Mouse (Mus musculus): Measurements from ENCODE around the gene Tbkbp1. TPM values are rescaled to one million over a fixed set of nuclear protein-coding genes. Genes with fewer than 3 reads are reported as not detected.

Tbkbp1 gene
- polyA plus RNA-seq, 2 experiments = 0.90 to 2.4 TPM

DNA sequence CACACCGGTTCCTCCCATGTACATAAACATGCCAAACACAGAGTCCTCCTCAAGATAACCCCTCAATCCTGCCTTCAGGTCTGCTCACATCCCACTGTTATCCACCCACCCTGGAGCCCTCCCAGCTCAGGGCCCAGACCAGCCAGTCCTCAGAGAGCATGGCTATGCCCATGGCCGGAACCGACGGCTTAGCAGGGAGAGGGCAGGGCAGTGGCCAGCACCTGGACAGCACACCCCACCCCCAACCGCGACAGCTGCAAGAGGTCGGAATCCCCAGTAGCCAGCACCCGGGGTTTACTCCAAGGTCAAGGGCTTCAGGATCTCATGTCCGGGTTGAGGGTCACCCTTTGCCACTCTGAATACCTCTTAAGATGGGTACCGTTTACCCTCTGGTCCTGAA is 31.1 kb downstream of the Tbkbp1 start:
- no peak for ATAC-seq (ENCODE audit: insufficient read depth)
- Histone ChIP-seq H3K27me3 (ENCODE audit: control insufficient read depth, insufficient read depth, low read length) (peaks cover 23% of the 10 kb centered on the region), H3K4me3 (ENCODE audit: insufficient read depth in 1 of 2, low read depth in 2 of 2, low read length in 2 of 2) (no peak overlapping the region)

DNA sequence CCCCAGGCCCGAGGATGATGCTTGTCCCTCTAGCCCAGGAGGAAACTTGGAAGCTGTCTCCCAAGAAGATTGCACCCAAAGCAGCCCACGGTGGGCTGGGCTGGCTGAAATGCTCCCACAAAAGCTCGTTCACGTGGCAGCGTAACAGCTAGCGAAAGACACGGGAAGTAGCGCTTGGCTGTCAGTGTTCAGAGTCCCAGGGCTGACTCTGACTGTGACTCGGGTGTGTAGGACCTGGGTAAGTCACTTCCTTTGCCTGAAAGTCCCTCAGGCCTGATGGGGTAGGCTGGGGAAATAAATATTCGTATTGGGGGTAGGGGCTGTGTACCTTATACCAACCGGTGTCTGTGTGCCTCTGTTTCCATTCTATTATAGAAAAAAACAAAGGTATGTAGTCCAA is 35.5 kb downstream of the Tbkbp1 start:
- ATAC-seq (ENCODE audit: insufficient read depth) = no peak
- 4% methylated on average over 11 of the region's 11 CpGs for WGBS (ENCODE audit: insufficient replicate concordance)
- Histone ChIP-seq H3K4me1 (replicated peaks; ENCODE audit: control insufficient read depth in 2 of 2, insufficient read depth in 2 of 2, low read length in 1 of 2) (no peaks in the 10 kb centered on the region), H3K4me2 (ENCODE audit: low read depth) (peak overlapping the region; percentile 38; the same call in 1 of the 2 replicates), H3K27ac (no peak overlapping the region), H3K9me3 (ENCODE audit: control insufficient read depth, low read length) (no peaks in the 10 kb centered on the region), H3K36me3 (replicated peaks; ENCODE audit: control insufficient read depth, insufficient read depth, low read depth) (no peaks in the 10 kb centered on the region), H3K27me3 (ENCODE audit: control insufficient read depth, insufficient read depth, low read length) (peaks cover 49% of the 10 kb centered on the region), H3K4me3 (ENCODE audit: insufficient read depth in 1 of 2, low read depth in 2 of 2, low read length in 2 of 2) (no peak overlapping the region), H3K9ac (replicated peaks) (no peak overlapping the region)
- TF ChIP-seq CTCF (IDR thresholded peaks at IDR 0.05; ENCODE audit: low read depth) = no peak
- no peak for TF ChIP-seq EP300 (IDR thresholded peaks at IDR 0.05; ENCODE audit: low read depth)
- no peak for DNase-seq (ENCODE audit: low read depth in 3 of 3, low spot score in 3 of 3)

More for the DNA sequence above, 31.1 kb downstream of the Tbkbp1 start:
- Histone ChIP-seq H3K36me3 (replicated peaks; ENCODE audit: control insufficient read depth, insufficient read depth, low read depth) (no peaks in the 10 kb centered on the region), H3K4me2 (ENCODE audit: low read depth) (no peak overlapping the region), H3K4me1 (replicated peaks; ENCODE audit: control insufficient read depth in 2 of 2, insufficient read depth in 2 of 2, low read length in 1 of 2) (no peaks in the 10 kb centered on the region), H3K9ac (replicated peaks) (no peak overlapping the region), H3K27ac (no peak overlapping the region), H3K9me3 (ENCODE audit: control insufficient read depth, low read length) (no peaks in the 10 kb centered on the region)
- TF ChIP-seq EP300 (IDR thresholded peaks at IDR 0.05; ENCODE audit: low read depth) (no peak), CTCF (IDR thresholded peaks at IDR 0.05; ENCODE audit: low read depth) (no peak)
- DNase-seq (ENCODE audit: low read depth in 3 of 3, low spot score in 3 of 3) = no peak
- 57% methylated on average over 10 of the region's 10 CpGs for WGBS (ENCODE audit: insufficient replicate concordance)

DNA sequence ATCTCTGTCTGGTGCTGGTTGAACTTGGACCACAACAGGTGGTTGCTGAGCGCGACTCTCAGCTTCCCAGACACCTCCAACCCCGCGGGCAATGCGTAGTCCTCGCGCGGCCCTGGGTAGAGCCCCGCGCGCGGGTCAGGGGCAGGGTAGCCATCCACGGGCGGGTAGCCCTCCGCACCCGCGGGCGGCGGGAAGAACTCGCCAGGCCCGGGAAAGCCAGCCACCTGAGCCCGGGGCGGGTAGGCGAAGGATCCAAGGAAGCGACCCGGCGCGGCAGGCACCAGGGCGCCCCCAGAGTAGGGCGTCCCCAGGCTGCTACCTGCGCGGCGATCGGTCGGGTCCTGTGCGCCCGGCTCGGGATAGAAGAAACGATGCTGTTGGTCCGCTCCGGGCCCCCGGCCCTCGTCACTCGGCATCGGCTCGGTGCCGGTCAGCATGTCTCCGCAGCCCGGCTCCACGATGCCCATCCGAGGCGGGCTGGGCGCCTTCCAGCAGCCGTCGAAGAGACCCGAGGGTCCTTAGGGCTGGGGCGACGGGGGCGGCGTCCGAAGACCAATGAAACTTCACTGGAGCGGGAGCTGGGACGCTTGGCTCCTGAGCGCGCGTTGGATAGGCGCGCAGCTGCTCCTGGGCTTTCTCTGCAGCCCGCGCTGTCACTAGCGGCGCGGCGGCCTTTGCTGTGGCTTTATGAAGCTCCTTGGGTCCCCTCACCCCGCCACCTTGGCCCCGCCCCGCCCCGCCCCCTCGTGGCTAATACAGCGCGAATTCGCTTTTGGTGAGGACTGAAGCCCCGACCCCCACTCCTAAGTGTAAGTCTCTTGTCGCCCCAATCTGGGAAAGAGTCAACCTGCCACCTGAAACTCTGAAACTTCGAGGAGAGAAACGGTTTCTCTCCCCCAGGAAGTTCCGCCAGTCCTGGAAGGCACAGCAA is 36.4 kb downstream of the Tbkbp1 start, which contains the start of gene Tbx21:
TSS of gene Tbx21 (minus strand) at position 661 of the 931 bp plus-strand sequence.
- Histone ChIP-seq H3K9me3 (ENCODE audit: control insufficient read depth, low read length) (no peaks in the 10 kb centered on the region), H3K27me3 (ENCODE audit: control insufficient read depth, insufficient read depth, low read length) (peaks cover 49% of the 10 kb centered on the region), H3K4me3 (ENCODE audit: insufficient read depth in 1 of 2, low read depth in 2 of 2, low read length in 2 of 2) (no peak within 1 kb of the TSS; a peak in 2 of 4 replicates), H3K4me1 (replicated peaks; ENCODE audit: control insufficient read depth in 2 of 2, insufficient read depth in 2 of 2, low read length in 1 of 2) (no peaks in the 10 kb centered on the region), H3K27ac (no peak within 1 kb of the TSS), H3K9ac (replicated peaks) (no peak within 1 kb of the TSS), H3K36me3 (replicated peaks; ENCODE audit: control insufficient read depth, insufficient read depth, low read depth) (no peaks in the 10 kb centered on the region), H3K4me2 (ENCODE audit: low read depth) (peak within 1 kb of the TSS; percentile 38)
- TF ChIP-seq CTCF (IDR thresholded peaks at IDR 0.05; ENCODE audit: low read depth) = no peak
- no peak for TF ChIP-seq EP300 (IDR thresholded peaks at IDR 0.05; ENCODE audit: low read depth)
- DNase-seq (ENCODE audit: low read depth in 3 of 3, low spot score in 3 of 3) = no peak
- ATAC-seq (ENCODE audit: insufficient read depth) = no peak
- WGBS (ENCODE audit: insufficient replicate concordance) = 1% methylated on average over 87 of the region's 87 CpGs

DNA sequence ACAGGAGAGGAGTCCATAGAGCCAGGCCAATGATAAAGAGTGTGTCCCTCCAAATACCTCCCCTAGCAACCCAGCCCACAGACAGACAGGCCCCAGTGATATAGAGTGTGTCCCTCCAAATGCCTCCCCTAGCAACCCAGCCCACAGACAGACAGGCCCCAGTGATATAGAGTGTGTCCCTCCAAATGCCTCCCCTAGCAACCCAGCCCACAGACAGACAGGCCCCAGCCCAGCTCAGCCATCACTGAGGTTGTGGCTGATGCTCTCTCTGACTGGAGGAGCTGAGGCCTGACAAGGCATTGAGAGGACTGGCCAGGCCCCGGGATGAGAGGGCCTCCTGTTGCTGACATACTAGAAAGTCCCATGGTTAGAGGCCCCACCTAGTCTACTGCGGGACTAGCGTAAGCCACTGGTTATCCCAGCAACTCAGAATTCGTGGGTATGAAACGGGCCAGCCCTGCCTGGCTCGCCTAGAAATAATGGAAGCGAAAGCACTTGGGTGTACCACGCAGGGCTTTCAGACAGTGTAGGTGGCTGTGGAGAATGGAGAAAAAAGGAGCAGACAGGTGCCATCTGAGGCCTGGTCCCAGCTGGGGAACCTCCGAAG is 38.7 kb downstream of the Tbkbp1 start:
- H3K27ac ChIP-seq = no peak overlapping the region
- no peak for TF ChIP-seq EP300 (IDR thresholded peaks at IDR 0.05; ENCODE audit: low read depth)
- TF ChIP-seq CTCF (IDR thresholded peaks at IDR 0.05; ENCODE audit: low read depth) = no peak
- ATAC-seq (ENCODE audit: insufficient read depth) = no peak
- H3K4me1 ChIP-seq (replicated peaks; ENCODE audit: control insufficient read depth in 2 of 2, insufficient read depth in 2 of 2, low read length in 1 of 2) = no peaks in the 10 kb centered on the region
- peaks cover 45% of the 10 kb centered on the region for H3K27me3 ChIP-seq (ENCODE audit: control insufficient read depth, insufficient read depth, low read length)
- no peaks in the 10 kb centered on the region for H3K9me3 ChIP-seq (ENCODE audit: control insufficient read depth, low read length)
- DNase-seq (ENCODE audit: low read depth in 3 of 3, low spot score in 3 of 3) = no peak
- H3K4me3 ChIP-seq (ENCODE audit: insufficient read depth in 1 of 2, low read depth in 2 of 2, low read length in 2 of 2) = no peak overlapping the region
- no peak overlapping the region for H3K9ac ChIP-seq (replicated peaks)
- H3K36me3 ChIP-seq (replicated peaks; ENCODE audit: control insufficient read depth, insufficient read depth, low read depth) = no peaks in the 10 kb centered on the region
- 61% methylated on average over 9 of the region's 9 CpGs for WGBS (ENCODE audit: insufficient replicate concordance)
- no peak overlapping the region for H3K4me2 ChIP-seq (ENCODE audit: low read depth)

DNA sequence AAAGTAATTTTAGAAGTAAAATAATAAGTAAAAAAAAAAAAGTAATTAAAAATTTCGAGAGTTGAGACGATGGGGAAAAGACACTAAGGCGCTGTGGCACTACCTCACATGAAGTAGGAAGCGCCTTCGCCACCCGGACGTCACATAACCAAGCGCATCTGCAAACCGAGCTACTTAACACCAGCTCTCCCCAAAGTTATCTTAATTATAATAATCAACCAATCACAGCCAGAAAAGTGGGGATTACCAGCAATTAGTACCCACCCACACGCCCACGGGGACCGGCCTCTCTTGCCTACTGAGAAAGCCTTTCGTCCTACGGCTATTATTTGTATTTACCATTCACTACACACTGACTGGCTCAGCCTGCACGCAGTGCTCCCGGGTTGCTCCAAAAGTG is 42.3 kb downstream of the Tbkbp1 start:
- Histone ChIP-seq H3K4me2 (ENCODE audit: low read depth) (no peak overlapping the region), H3K27ac (no peak overlapping the region), H3K9ac (replicated peaks) (no peak overlapping the region), H3K9me3 (ENCODE audit: control insufficient read depth, low read length) (no peaks in the 10 kb centered on the region), H3K27me3 (ENCODE audit: control insufficient read depth, insufficient read depth, low read length) (peaks cover 14% of the 10 kb centered on the region), H3K4me3 (ENCODE audit: insufficient read depth in 1 of 2, low read depth in 2 of 2, low read length in 2 of 2) (no peak overlapping the region), H3K36me3 (replicated peaks; ENCODE audit: control insufficient read depth, insufficient read depth, low read depth) (no peaks in the 10 kb centered on the region), H3K4me1 (replicated peaks; ENCODE audit: control insufficient read depth in 2 of 2, insufficient read depth in 2 of 2, low read length in 1 of 2) (no peaks in the 10 kb centered on the region)
- ATAC-seq (ENCODE audit: insufficient read depth) (no peak), DNase-seq (ENCODE audit: low read depth in 3 of 3, low spot score in 3 of 3) (no peak)
- WGBS (ENCODE audit: insufficient replicate concordance) = 75% methylated on average over 16 of the region's 16 CpGs
- TF ChIP-seq CTCF (IDR thresholded peaks at IDR 0.05; ENCODE audit: low read depth) (no peak), EP300 (IDR thresholded peaks at IDR 0.05; ENCODE audit: low read depth) (no peak)

Measured in liver, embryonic 14.5 days (tissue).